Mouse (Mus musculus) heart, adult 2 months (tissue): ENCODE data around the gene Tnfrsf21. TPM values are rescaled to one million over a fixed set of nuclear protein-coding genes. Genes with fewer than 3 reads are reported as not detected.

Source experiments
- DNase-seq, 2 experiments: peaks; one replicate each; pipeline ENCODE4 v3.0.0; 2021
- H3K27ac ChIP-seq: fragments of 200-600 bp; 2 replicates; pipeline ENCODE4 v1.8.1; 2022
- H3K27me3 ChIP-seq: fragments of 200-500 bp; 2 replicates; pipeline ENCODE4 v1.6.1; 2012; ENCODE audit warnings: mild to moderate bottlenecking, low read length, inconsistent platforms, mixed read lengths; ENCODE audit not compliant: control insufficient read depth, insufficient read depth
- H3K36me3 ChIP-seq: fragments of 200-500 bp; 2 replicates; pipeline ENCODE4 v1.6.1; 2012; ENCODE audit warnings: low read length, inconsistent platforms; ENCODE audit not compliant: control insufficient read depth, insufficient read depth
- H3K4me1 ChIP-seq: fragments of 200-500 bp; 2 replicates; pipeline ENCODE4 v1.6.1; 2011; ENCODE audit warnings: low read length; ENCODE audit not compliant: control insufficient read depth, insufficient read depth
- H3K4me3 ChIP-seq: fragments of 200-600 bp; 2 replicates; pipeline ENCODE4 v1.8.1; 2022
- H3K79me2 ChIP-seq: fragments of 200-500 bp; replicated peaks from 2 replicates; pipeline ENCODE4 v1.6.1; 2012; ENCODE audit warnings: mild to moderate bottlenecking, inconsistent platforms, low read length, moderate library complexity, mixed read lengths; ENCODE audit not compliant: control insufficient read depth, insufficient read depth
- H3K9ac ChIP-seq: fragments of 200-500 bp; 2 replicates; pipeline ENCODE4 v1.6.1; 2012; ENCODE audit warnings: low read depth, mild to moderate bottlenecking, control low read depth, inconsistent platforms, low read length, mixed read lengths
- CTCF ChIP-seq: fragments of 200-600 bp; IDR thresholded peaks from 2 replicates; pipeline ENCODE4 v1.8.1; 2022; ENCODE audit warnings: antibody characterized with exemption, mild to moderate bottlenecking, moderate library complexity
- EP300 ChIP-seq: fragments of 200-500 bp; IDR thresholded peaks from 2 replicates; pipeline ENCODE4 v1.6.1; 2011; ENCODE audit warnings: low read depth, low read length, control low read depth; ENCODE audit not compliant: insufficient read depth
- POLR2A ChIP-seq: fragments of 200-500 bp; IDR thresholded peaks from 2 replicates; pipeline ENCODE4 v1.6.1; 2011; ENCODE audit warnings: mild to moderate bottlenecking, low read depth, low read length, control low read depth; ENCODE audit not compliant: insufficient read depth
- WGBS: fragments of 180-500 bp; shearing (Covaris S2); methylation state at CpG from one replicate; pipeline ENCODE4 v1.1.7; 2018; 5-methylcytosine and 5-hydroxymethylcytosine counted together
- intact Hi-C: fragments of 180-260 bp; cut with DNase I; formaldehyde crosslinking; loops from one replicate; pipeline ENCODE4 v1.15.1; 2025
- long read RNA-seq: library from polyadenylated mRNA; stranded (forward); transcript quantifications from one replicate; pipeline ENCODE4 v2.0.0, GENCODE M21; 2021
- polyA plus RNA-seq: library from polyadenylated mRNA; depleted of rRNA; stranded (reverse); fragments of >200 nt; gene quantifications from 2 replicates; pipeline ENCODE4 v1.2.3, GENCODE M21; 2012; rRNA removed
- total RNA-seq, 2 experiments: library from RNA; stranded (reverse); gene quantifications; 2 replicates each; pipeline ENCODE4 v1.2.3; 2021

The Tnfrsf21 gene
- total RNA-seq, result 10 to 100 TPM in 1 of 2 experiments, 1 to 10 TPM in 1; 9.2 to 14.2 TPM
- polyA plus RNA-seq, result 14.6 and 19.6 TPM in 2 replicates
- long read RNA-seq, transcript Tnfrsf21-201 (6 exons, 3,627 nt), result major isoform, 7 of 9 reads
- long read RNA-seq, partial matches to known transcripts, result 1 of 9 reads
- long read RNA-seq, other reads (novel, unspliced or antisense), result 0 of 9 reads

DNA sequence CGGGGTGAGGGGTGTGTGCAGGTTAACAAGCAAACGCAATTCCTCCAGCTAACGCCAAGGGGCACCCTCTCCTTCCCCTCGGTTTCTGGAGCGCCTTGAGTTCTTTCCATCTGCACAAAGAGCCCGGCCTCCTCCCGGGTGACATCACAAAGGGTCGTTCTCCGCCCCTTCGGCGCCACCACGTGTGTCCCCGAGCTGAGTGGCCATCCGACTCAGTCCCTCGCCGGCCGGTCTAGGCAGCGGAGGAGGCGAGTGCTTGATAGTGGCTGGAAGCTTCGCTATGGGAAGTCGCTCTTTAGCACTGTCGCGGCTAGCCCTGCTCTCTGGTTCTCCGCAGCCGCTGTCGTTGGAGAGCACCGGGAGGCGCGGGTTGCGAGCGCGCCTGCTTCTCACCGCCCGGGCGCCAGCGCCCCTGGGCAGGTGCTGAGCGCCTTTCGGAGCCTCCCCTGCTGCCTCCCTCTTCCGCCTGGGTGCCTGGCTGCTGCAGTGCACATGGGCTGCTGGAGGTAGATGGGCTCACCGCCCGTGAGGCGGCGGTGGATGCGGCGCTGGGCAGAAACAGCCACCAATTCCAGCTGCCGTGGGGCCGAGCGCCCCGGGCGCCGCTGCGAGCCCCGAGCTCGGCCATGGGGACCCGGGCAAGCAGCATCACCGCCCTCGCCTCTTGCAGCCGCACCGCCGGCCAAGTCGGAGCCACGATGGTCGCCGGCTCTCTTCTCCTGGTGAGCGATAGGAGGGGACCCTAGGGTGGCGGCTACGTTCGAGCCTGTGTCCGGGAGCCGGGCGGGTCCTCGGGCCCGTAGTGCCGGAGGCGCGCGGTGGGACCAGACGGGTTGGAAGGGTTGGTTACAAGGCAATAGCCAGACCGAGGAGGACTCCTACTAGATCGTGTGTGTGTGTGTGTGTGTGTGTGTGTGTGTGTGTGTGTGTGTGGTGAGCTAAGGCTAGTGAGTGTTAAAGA, at the start of gene Tnfrsf21:
Gene Tnfrsf21, plus strand, starts transcription at position 185 of the 961 bp plus-strand sequence.
- DNase-seq, result peak; percentile 92 to 93
- WGBS, result under 1% methylated on average over 80 of the region's 80 CpGs
- peak within 1 kb of the TSS; percentile 86 for H3K9ac ChIP-seq
- H3K36me3 ChIP-seq, result no peaks in the 10 kb centered on the region
- H3K4me3 ChIP-seq, result peak within 1 kb of the TSS; percentile 89
- TF ChIP-seq CTCF (peak; percentile 96), POLR2A (peak; percentile 93), EP300 (peak; percentile 91)
- H3K4me1 ChIP-seq, result peaks cover 1% of the 10 kb centered on the region
- intact Hi-C loops, result loop anchor here (1.0 to 5.0 kb wide), 2 partner anchors 61 to 214 kb away; no protein-coding TSS in a partner anchor
- no peaks in the 10 kb centered on the region for H3K27me3 ChIP-seq
- H3K27ac ChIP-seq, result peak within 1 kb of the TSS; percentile 71
- H3K79me2 ChIP-seq, result 0 out of 2 replicates have a peak, but pooled peaks cover 1% of the 10 kb centered on the region

DNA sequence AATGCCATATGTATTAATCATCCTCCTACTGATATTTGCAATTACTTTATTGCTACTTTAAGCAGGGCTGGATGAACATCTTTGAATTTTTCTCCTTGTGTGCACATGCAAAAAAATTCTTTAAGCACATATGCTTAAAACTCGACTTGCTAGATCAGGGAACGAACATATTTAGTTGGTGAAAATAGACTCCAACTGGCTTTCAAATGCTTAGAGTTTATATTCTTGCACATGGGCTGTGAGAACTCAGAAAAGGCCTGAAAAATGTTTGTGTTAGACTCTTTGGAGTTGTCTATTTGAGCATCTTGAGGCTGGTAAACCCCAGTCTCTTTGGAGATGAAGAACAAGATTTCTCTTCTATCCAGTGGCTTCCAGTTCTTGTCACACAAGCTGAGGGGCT, 48.2 kb upstream of the Tnfrsf21 start:
- DNase-seq, result no peak
- 82% methylated on average over 2 of the region's 2 CpGs for WGBS
- intact Hi-C loops, result no loop called here
- no peaks in the 10 kb centered on the region for H3K27me3 ChIP-seq
- H3K79me2 ChIP-seq, result no peaks in the 10 kb centered on the region
- no peak overlapping the region for H3K9ac ChIP-seq
- no peak overlapping the region for H3K4me3 ChIP-seq
- no peaks in the 10 kb centered on the region for H3K4me1 ChIP-seq
- H3K27ac ChIP-seq, result no peak overlapping the region
- no peaks in the 10 kb centered on the region for H3K36me3 ChIP-seq
- TF ChIP-seq CTCF, result no peak
- no peak for TF ChIP-seq EP300
- TF ChIP-seq POLR2A, result no peak

DNA sequence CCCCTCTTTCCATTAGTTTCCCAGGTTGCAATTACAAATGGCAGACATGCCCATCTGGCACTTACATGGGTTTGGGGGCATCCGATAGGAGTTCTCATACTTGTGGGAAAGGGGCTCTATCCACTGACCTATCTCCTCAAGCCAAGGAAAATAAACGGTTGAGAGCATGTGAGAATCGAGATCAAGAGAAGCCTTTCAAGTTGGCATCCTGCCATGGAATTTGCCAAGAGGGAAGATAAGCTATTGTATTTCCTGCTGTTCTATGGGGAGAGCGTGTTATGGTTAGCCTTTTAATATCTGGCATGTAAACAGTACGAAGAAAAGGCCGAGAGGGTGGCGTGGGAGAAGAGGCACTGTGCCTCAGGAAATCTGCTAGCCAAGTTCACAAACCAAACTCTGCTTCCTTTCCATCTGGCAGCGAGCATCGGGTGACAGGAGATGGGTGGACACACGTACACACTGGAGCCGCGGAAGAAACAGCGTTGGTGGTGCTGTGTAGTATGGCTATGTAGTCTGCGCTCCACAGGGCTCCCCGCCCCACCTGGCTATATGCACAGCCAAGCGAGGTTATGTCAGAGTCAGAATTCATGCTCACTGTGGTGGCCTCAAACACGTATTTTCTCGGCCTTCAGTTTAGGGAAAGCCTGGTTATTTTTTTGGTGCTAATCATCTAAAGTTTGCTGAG, 40.9 kb upstream of the Tnfrsf21 start:
- H3K27ac ChIP-seq, result no peak overlapping the region
- H3K79me2 ChIP-seq, result no peaks in the 10 kb centered on the region
- DNase-seq, result no peak
- H3K9ac ChIP-seq, result no peak overlapping the region
- no peak overlapping the region for H3K4me3 ChIP-seq
- TF ChIP-seq POLR2A (no peak), EP300 (no peak), CTCF (no peak)
- no peaks in the 10 kb centered on the region for H3K4me1 ChIP-seq
- H3K27me3 ChIP-seq, result no peaks in the 10 kb centered on the region
- H3K36me3 ChIP-seq, result no peaks in the 10 kb centered on the region
- intact Hi-C loops, result no loop called here
- 32% methylated on average over 18 of the region's 18 CpGs for WGBS

DNA sequence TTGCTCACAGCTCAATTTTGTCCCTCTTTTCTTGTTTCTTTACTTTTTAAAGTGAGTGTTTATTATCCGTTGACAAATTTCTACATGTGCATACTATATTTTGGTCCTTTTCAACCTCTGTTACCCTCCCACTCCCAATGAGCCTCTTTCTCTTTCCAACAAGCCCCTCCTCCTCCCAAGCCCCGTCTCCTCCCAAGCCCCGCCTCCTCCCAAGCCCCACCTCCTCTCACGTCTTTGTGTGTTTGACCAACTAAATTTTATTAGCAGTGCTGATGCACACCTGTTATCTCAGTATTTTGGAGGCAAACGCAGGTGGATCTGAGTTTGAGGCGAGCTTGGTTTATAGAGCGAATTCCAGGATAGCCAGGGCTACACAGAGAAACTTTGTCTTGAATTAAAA, 38.6 kb upstream of the Tnfrsf21 start:
- DNase-seq, result no peak
- no peak overlapping the region for H3K9ac ChIP-seq
- no peak overlapping the region for H3K27ac ChIP-seq
- H3K79me2 ChIP-seq, result no peaks in the 10 kb centered on the region
- WGBS, result 71% methylated on average over 7 of the region's 7 CpGs
- H3K4me1 ChIP-seq, result no peaks in the 10 kb centered on the region
- intact Hi-C loops, result no loop called here
- no peaks in the 10 kb centered on the region for H3K36me3 ChIP-seq
- H3K27me3 ChIP-seq, result no peaks in the 10 kb centered on the region
- no peak overlapping the region for H3K4me3 ChIP-seq
- TF ChIP-seq CTCF (no peak), POLR2A (no peak), EP300 (no peak)

DNA sequence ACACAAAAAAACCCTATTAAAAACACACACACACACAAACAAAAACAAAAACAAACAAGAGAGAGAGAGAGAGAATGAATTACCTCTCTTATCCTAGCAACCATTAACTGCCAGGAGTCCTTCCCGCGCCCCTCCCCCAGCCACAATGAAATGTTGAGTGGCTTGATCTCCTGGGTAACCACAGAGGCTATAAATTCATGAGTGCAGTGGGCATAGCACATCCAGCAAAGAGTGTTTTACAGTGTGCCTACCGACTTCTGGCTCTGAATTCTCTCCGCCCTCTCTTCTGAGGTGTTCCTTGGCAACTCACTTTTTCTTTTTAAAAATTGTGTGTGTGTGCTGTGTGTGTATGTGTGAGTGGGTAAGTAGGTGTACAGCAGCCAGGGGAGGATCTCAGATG, 38.0 kb upstream of the Tnfrsf21 start:
- Histone ChIP-seq H3K9ac (no peak overlapping the region), H3K79me2 (no peaks in the 10 kb centered on the region), H3K27me3 (no peaks in the 10 kb centered on the region), H3K27ac (no peak overlapping the region), H3K36me3 (no peaks in the 10 kb centered on the region), H3K4me1 (no peaks in the 10 kb centered on the region), H3K4me3 (no peak overlapping the region)
- 84% methylated on average over 4 of the region's 4 CpGs for WGBS
- DNase-seq, result no peak
- intact Hi-C loops, result no loop called here
- TF ChIP-seq EP300 (no peak), POLR2A (no peak), CTCF (no peak)
